Mouse (Mus musculus) adipose tissue, adult 10 weeks (tissue): Measurements from ENCODE around the gene Farsa. TPM values are rescaled to one million over a fixed set of nuclear protein-coding genes. Genes with fewer than 3 reads are reported as not detected.

Experiments
- polyA plus RNA-seq: library from polyadenylated mRNA; stranded (reverse); fragments of 350-450 nt; fragmentation: Illumina TruSeq; extraction: RNeasy Lipid Tissue Mini Kit (QIAGEN cat#74804); gene quantifications from one replicate; pipeline ENCODE4 v1.2.3, GENCODE M21; 2014; ENCODE audit warnings: low read depth, low replicate concordance

Gene Farsa
- polyA plus RNA-seq: 31.3 TPM

DNA sequence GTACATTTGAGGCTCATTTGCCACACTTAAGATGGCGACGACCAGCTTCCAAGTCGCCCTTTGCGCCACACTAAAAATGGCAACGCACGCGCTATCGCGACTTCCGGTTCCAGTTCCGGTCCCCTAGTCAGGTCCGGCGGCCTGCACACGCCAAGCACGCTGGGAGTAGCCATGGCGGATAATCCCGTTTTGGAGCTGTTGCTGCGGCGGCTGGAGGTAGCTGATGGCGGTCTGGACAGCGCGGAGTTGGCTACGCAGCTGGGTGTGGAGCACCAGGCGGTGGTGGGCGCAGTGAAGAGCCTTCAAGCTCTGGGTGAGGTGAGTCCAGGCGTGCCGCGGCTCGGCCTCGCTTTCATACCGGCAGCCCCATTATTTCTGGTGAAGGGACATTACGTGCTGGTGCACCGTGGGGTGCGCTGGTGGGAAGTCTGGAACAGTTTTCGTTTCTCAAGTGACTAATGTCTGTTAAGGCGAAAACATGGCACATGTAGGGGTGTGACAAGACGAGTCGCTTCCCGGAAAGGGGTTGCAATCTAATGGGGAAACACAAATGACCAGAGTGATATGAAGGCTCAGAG, at the start of gene Farsa:
Gene Farsa (plus strand): TSS at position 126 of the 578 bp plus-strand sequence.

DNA sequence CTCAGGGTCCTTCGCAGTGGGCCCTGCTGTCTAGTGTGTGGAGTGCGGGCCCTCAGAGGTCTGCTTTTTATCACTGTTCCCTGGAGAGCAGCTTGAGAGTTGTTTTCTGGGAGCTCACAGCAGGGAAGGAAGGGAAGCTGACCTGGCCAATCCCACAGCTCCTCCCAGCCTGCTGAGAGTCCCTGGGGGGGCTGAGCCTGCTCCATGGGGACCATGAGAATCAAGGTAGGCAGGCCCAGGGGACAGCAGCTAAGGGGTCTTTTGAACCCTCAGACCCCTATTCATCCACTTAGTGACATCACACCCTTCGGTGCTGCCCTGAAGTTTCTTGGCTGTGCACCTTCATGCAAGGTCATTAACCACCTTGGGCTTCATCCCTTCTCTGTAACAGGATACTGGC, 34.1 kb upstream of the Farsa start, which contains the start of gene Dand5:
Gene Dand5 (minus strand): TSS at position 101 of the 400 bp plus-strand sequence.

DNA sequence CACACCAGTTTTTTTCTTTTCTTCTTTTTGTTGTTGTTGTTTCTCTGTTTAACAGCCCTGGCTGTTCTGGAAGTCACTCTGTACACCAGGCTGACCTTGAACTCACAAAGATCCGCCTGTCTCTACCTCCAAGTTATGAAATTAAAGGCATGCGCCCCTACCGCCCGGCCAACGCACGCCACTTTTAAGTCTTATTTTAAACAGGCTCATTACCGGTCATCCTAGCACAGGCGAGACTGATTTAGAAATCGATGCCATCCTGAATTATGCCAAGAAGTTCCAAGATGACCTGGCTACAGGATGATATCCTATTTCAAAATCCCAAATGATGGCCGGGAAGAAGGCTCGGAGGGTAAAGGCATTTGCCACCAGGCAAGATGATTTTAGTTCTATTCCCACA, 25.3 kb upstream of the Farsa start, which contains the start of gene Gadd45gip1:
Gene Gadd45gip1 (plus strand): TSS at position 33 of the 400 bp plus-strand sequence.

DNA sequence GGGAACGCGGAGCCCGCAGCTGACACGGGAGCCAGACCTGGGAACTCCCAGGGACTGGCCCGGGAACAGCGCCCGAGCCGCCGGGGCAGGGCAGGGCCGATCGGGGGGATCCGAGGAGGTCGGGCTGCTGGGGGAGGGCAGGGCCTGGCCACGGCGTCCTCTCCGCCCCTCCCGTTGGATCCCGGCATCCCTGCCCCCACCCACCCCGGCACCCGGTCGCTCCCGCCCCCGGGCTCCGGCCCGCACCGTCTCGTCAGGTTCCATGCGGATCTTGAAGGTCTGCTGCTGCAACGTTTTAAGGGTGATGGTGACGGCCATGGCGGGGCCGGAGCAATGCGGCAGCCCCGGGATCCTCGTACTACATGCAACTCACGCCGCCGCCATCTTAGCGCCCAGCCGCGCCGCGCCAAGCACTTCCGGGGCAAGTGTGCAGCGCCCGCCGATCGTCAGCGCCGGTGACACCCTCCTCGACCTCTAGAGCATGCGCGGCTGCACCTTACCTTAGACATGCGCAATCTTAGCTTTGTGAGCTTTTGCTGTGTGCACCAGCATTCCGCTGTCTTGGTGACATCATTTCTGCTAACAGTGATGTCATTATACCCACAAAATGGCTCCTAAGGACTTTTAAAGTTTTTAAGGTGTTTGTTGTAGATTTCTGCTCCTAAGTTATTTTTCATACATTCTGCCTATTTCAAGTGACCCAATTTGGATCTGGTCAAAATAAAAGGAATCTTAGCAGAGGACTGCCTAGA, 16.4 kb upstream of the Farsa start, which contains the start of gene Rad23a:
Gene Rad23a (minus strand): TSS at position 418 of the 752 bp plus-strand sequence.

DNA sequence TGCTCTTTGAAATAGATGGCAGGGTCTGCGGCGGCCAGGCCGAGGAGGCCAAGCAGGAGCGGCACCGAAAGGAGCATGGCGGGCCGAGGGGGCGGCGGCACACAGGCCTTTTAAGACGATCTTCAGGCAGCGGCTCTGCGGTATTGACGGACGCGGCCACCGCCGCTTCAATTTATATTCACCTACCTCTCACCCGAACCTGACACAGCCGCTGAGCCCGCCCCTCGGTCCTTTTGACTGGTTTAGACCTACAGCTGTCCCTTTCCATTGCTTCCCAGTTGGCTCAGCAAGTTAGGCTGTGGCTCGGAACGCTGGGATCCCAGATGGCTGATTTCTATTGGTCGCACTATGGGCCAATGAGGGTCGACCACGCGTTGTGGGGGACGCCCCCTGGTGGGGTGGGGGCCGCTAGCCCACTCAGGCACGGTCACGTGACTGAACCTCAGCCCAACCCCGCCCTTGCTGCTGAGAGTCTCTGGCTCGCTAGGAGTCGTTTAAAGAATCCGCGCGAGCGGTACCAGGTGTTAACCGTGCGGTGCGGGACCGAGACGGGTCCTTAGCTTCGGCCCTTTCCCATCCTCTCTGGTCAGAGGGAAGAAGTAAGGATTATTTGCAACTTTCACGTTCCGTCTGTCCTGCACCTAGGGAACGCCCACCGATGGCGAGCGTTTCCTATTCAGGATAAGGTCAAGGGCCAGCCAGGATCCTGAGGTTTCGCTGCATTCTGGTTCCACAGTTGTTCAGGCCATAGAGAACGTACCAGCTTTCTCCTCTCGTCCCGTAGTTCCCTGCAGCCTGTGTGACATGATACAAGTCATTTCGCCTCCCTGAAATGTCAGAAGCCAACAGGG, 9.8 kb upstream of the Farsa start, which contains the start of gene Calr:
Gene Calr (minus strand): TSS at position 213 of the 851 bp plus-strand sequence.

DNA sequence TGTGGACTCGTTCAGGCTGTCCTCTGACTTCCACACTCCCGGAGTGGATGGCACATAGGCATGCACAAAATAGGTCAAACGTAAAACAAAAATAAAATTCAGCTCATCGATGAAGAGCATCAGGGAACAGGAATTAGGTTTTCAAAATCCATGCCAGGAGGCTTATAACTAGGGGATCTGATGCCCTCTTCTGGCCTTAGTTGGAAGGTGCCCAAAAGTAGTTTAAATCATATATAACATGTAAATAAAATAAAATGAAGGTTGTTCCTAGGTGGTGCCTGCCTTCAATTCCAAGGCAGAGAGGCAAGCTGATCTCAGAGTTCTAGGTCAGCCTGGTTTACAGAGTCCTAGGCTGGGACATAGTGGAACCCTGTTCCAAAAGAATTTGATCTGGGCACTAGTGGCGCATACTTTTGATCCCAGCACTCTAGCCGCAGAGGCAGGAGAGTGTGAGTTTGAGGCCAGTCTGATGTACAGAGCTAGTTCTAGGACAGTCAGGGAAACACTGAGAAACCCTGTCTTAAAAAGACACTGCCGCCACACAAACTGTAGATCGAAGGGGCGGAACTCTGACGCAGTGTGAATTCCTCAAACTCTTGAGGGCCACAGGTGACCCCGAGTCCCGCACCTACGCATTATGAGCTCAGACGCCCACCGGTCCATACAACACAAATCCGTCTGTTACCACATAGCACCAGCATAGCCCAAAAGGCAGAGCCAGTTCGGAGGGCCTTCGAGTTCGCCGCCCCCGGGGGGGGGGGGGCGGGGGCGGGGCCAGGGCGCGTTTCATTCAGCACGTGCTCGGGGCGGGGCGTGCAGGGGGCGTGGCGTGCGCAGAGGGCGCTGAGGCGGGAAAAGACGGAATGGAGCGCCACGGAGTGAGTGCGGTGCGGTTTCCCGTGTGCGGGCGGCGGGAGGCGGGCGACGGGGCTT, 14.9 kb downstream of the Farsa start, which contains the start of gene Syce2:
Gene Syce2 (plus strand): TSS at position 736 of the 933 bp plus-strand sequence.

DNA sequence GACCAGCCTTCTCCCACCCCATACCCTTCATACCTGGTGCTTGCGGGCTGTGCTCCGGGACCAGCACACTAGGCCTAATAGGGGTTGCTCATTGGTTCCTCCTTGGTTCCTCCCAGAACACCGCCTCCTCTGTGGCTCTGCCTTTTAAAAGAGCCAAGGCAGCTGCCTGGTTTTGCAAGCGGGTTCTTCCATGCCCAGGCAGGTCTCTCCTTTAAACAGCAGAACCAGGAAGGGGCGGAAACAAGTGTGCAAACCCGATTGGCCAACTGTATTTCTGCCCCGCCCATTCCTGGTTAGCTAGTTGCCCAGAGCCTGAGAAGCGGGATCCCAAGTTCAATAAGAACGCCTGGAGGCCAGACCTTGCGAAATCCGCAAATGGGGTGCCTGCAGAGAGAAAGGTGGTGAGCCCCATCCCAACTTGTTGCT, 36.9 kb downstream of the Farsa start, which contains the start of gene Gcdh:
Gene Gcdh (minus strand): TSS at position 213 of the 426 bp plus-strand sequence.

DNA sequence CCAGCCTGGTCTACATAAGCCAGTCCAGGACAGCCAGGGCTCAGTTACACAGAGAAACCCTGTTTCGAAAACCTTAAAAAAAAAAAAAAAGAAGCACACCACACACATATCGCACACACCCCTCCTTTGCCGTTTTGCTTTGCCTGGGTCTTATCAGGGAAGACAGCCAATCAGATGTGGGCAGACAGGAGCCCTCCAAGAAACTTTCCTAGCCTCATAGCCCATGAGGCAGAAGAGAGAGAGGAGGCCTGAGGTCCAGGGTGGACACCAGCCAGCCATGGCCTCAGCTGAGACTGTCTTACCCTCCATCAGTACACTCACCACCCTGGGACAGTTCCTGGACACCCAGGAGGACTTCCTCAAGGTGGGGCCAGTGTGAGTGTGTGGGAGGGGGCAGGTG, 45.0 kb downstream of the Farsa start, which contains the start of gene Klf1:
Gene Klf1 (plus strand): TSS at position 177 of the 400 bp plus-strand sequence.

DNA sequence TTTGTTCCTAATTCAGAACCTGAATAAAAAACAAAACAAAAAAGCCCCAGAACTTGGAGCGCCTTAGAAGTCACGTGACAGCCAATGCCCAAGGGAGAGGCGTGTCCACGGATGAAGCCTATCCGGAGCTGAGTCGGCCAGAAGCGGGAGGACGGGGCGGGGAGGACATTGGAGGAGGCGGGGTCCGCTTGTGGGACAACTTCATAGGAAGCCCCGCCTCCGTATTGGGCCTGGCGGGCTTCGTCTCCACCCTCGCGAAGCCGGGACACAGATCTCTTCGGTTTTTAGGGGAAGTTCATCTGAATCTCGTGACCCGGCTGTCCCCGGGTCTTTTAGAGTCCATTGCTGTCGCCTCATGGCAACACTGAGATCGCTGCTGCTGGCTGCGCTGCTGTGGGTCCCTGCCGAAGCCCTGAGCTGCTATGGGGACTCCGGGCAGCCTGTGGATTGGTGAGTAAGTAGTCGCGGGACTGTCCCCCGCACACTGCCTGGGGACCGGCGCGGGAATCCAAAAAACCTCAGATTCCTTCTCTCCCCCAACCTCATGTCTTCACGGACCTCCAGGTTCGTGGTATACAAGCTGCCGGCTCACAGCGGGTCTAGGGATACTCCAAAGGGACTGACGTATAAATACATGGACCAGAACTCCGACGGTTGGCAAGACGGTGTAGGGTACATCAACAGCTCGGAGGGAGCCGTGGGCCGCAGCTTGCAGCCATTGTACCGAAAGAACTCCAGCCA, 51.8 kb downstream of the Farsa start, which contains the start of gene Dnase2a:
Gene Dnase2a (plus strand): TSS at position 140 of the 741 bp plus-strand sequence.

Other genes starting within 250 kb of the Farsa start
- 38.2 TPM for gene Ier2, start 194.1 kb upstream of the Farsa start, polyA plus RNA-seq
- 67.1 TPM for gene Trmt1, start 170.7 kb upstream of the Farsa start, polyA plus RNA-seq
- gene Nacc1, start 169.1 kb upstream of the Farsa start, polyA plus RNA-seq: 48.3 TPM
- 6.4 TPM for gene Lyl1, start 155.5 kb upstream of the Farsa start, polyA plus RNA-seq
- gene G430095P16Rik, start 134.0 kb upstream of the Farsa start, polyA plus RNA-seq: 1.8 TPM
- 69.9 TPM for gene Nfix, start 56.6 kb upstream of the Farsa start, polyA plus RNA-seq
- 6.5 TPM for gene Dand5, start 34.2 kb upstream of the Farsa start, polyA plus RNA-seq
- 13.5 TPM for gene Gadd45gip1, start 25.5 kb upstream of the Farsa start, polyA plus RNA-seq
- 56.6 TPM for gene Rad23a, start 16.3 kb upstream of the Farsa start, polyA plus RNA-seq
- gene Calr, start 10.1 kb upstream of the Farsa start, polyA plus RNA-seq: 1,480 TPM
- gene Syce2, start 15.1 kb downstream of the Farsa start, polyA plus RNA-seq: 21.8 TPM
- 45.3 TPM for gene Gcdh, start 36.9 kb downstream of the Farsa start, polyA plus RNA-seq
- gene Klf1, start 44.9 kb downstream of the Farsa start, polyA plus RNA-seq: 0.34 TPM
- gene Dnase2a, start 51.6 kb downstream of the Farsa start, polyA plus RNA-seq: 46.1 TPM
- gene Mast1, start 80.4 kb downstream of the Farsa start, polyA plus RNA-seq: 0.45 TPM
- not detected for gene Rtbdn, start 90.0 kb downstream of the Farsa start, polyA plus RNA-seq
- gene Gm49661, start 112.4 kb downstream of the Farsa start, polyA plus RNA-seq: 6.1 TPM
- gene Prdx2, start 112.6 kb downstream of the Farsa start, polyA plus RNA-seq: 210 TPM
- gene Rnaseh2a, start 112.8 kb downstream of the Farsa start, polyA plus RNA-seq: 64.5 TPM
- 44.8 TPM for gene Junb, start 121.7 kb downstream of the Farsa start, polyA plus RNA-seq
- gene Hook2, start 133.6 kb downstream of the Farsa start, polyA plus RNA-seq: 30.4 TPM
- not detected for gene Best2, start 157.5 kb downstream of the Farsa start, polyA plus RNA-seq
- gene Asna1, start 168.3 kb downstream of the Farsa start, polyA plus RNA-seq: 81.0 TPM
- gene Trir, start 169.8 kb downstream of the Farsa start, polyA plus RNA-seq: 87.2 TPM
- 46.5 TPM for gene Tnpo2, start 179.9 kb downstream of the Farsa start, polyA plus RNA-seq
- 31.5 TPM for gene Fbxw9, start 203.1 kb downstream of the Farsa start, polyA plus RNA-seq
- gene Gm5741, start 211.0 kb downstream of the Farsa start, polyA plus RNA-seq: not detected
- 25.9 TPM for gene Dhps, start 214.8 kb downstream of the Farsa start, polyA plus RNA-seq
- 89.8 TPM for gene Wdr83os, start 223.8 kb downstream of the Farsa start, polyA plus RNA-seq
- gene Wdr83, start 224.3 kb downstream of the Farsa start, polyA plus RNA-seq: 23.2 TPM
- 115 TPM for gene Man2b1, start 226.3 kb downstream of the Farsa start, polyA plus RNA-seq